Mouse (Mus musculus) testis, adult 2 months (tissue): ENCODE results near the gene Chd3.

Experiments
- CTCF ChIP-seq: fragments of 200-500 bp; IDR thresholded peaks from 2 replicates; pipeline ENCODE4 v1.5.1; 2012; ENCODE audit warnings: low read depth, mild to moderate bottlenecking, inconsistent platforms, low read length, moderate library complexity; ENCODE audit not compliant: control insufficient read depth, insufficient read depth, insufficient replicate concordance
- POLR2A ChIP-seq: fragments of 200-500 bp; IDR thresholded peaks from 2 replicates; pipeline ENCODE4 v1.6.1; 2012; ENCODE audit warnings: low read depth, mild to moderate bottlenecking, inconsistent platforms, low read length, moderate library complexity; ENCODE audit not compliant: control insufficient read depth

DNA sequence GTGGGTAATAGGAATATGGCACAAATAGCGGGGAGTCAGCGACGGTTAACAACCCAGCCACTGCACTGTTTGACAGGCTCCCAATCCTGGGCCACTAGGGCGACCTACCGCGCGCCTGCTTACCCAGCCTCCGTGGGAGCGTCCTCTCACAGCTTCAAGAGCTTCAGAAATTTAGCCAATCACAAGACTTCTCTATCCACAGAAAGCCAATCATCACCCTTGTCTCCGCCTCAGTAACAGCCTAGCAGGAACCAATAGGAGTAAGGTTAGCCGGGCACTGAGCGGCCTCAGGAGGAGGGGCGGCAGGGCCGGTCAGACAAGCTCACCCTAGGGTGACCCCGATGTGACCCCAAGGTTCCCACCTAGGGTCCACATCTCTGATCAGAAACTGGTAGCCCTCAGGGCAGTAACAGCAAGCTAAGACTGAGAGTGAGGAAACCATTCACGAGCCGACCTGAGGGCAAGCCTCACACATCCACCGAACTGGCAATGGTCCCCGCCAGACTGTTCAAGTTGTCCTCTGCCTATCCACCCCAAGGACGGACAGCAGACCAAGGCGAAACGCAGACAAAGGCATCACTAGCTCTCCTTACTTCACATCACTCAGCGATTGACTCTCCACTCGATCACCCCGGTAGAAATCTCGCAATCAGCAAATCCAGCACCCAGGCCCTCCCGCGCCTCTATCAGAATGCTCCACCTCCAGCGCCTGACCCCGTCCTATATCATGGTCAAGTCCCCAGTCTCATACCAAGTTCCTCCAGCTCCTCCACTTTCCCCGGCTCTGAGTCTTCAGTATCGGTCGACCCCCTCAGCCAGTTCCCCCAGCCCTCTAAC, 39.6 kb upstream of the Chd3 start:
- TF ChIP-seq POLR2A (0 out of 2 replicates have a peak, but pooled peaks have one; percentile 33), CTCF (no peak)
